Mouse (Mus musculus): ENCODE results near the gene Pum2. TPM values are rescaled to one million over a fixed set of nuclear protein-coding genes. Genes with fewer than 3 reads are reported as not detected.

Pum2 gene
- polyA plus RNA-seq, 1 experiment from 2014 or later, result 39.7 TPM

DNA sequence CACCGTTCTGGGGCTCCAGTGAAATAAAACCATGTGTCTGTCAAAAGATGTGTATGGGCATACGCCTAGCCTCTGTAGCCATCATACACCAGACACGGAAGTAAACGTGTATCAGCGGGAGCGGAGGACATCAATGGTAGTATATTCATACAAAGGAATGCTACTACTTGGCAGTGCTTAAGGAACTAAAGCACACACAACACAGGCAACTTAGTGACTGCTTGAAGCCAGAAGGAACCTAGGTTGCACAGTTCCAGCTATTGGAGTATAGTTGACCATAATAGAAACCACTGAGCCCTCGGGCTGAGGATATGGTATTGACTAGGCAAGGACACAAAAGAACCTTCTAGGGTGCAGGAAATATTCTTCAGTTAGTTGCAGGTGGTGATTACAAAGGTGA lies 124.0 kb downstream of the Pum2 start:
- 89% methylated on average over 7 of the region's 7 CpGs for WGBS
- peaks cover 10% of the 10 kb centered on the region; the same call in 1 of the 2 replicates for H3K36me3 ChIP-seq (ENCODE audit: control insufficient read depth, insufficient read depth, low read length)
- no peak overlapping the region for H3K4me2 ChIP-seq (ENCODE audit: low read length)
- H3K4me1 ChIP-seq (ENCODE audit: control insufficient read depth in 2 of 2, insufficient read depth in 2 of 2, low read length in 2 of 2), result peaks cover 0 to 4% of the 10 kb centered on the region in 2 experiments; a peak in 1 of 4 replicates
- H3K27ac ChIP-seq (replicated peaks in 1 of 2; ENCODE audit: control insufficient read depth in 1 of 2, insufficient read depth in 1 of 2, low read depth in 2 of 2, low read length in 2 of 2), result 0 out of 4 replicates have a peak overlapping the region, but pooled peaks of 1 of the 2 experiments have one; percentile 50
- H3K9me3 ChIP-seq (ENCODE audit: control insufficient read depth, low read length), result no peaks in the 10 kb centered on the region
- H3K4me3 ChIP-seq (ENCODE audit: control insufficient read depth in 1 of 2, insufficient read depth in 1 of 2, low read depth in 1 of 2, low read length in 2 of 2), result no peak overlapping the region
- H3K9ac ChIP-seq (ENCODE audit: low read length), result no peak overlapping the region
- no peaks in the 10 kb centered on the region for H3K27me3 ChIP-seq (ENCODE audit: control insufficient read depth, insufficient read depth, low read length)
- ATAC-seq (ENCODE audit: insufficient number of reproducible peaks, insufficient read depth, low FRiP score, low read depth), result no peak

DNA sequence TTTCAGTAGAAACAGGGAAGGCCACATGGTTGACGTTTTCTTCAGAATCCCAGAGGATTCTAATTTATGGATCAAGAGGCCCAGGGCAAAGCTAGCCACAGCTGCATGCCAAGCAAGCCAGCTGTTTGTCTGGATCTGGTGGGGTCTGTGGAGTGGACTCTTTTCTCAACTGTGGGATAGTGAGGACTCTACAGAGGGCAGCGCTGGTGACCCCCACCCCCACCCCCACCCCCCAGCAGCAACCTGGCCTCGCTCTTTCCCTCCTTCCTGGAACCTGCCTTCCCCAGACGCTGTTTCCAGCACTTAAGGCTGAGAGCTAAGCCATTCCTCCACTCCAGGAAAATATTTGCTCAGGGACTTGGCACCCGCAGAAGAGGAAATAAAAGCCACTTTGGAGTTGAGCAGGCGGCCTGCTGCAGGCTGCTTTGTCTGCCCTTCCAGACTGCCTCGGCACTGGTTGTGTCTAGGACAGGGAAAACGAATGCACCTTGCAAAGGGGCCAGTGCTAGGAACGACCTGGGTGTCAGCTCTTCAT lies 124.6 kb downstream of the Pum2 start:
- peak; percentile 32; the same call in 1 of the 2 replicates for ATAC-seq (ENCODE audit: insufficient number of reproducible peaks, insufficient read depth, low FRiP score, low read depth)
- H3K27ac ChIP-seq (replicated peaks in 1 of 2; ENCODE audit: control insufficient read depth in 1 of 2, insufficient read depth in 1 of 2, low read depth in 2 of 2, low read length in 2 of 2), result peak overlapping the region; percentile 50 to 55
- no peak overlapping the region for H3K9ac ChIP-seq (ENCODE audit: low read length)

More for the DNA sequence above, 124.6 kb downstream of the Pum2 start:
- Histone ChIP-seq H3K4me3 (ENCODE audit: control insufficient read depth in 1 of 2, insufficient read depth in 1 of 2, low read depth in 1 of 2, low read length in 2 of 2) (no peak overlapping the region), H3K4me1 (ENCODE audit: control insufficient read depth in 2 of 2, insufficient read depth in 2 of 2, low read length in 2 of 2) (0 out of 4 replicates have a peak, but pooled peaks cover 0 to 4% of the 10 kb centered on the region in 2 experiments), H3K36me3 (ENCODE audit: control insufficient read depth, insufficient read depth, low read length) (peaks cover 6% of the 10 kb centered on the region; the same call in 1 of the 2 replicates), H3K9me3 (ENCODE audit: control insufficient read depth, low read length) (no peaks in the 10 kb centered on the region), H3K4me2 (ENCODE audit: low read length) (no peak overlapping the region), H3K27me3 (ENCODE audit: control insufficient read depth, insufficient read depth, low read length) (no peaks in the 10 kb centered on the region)
- 44% methylated on average over 9 of the region's 9 CpGs for WGBS

Other genes starting within 250 kb of the Pum2 start
- gene Rhob, start 174.1 kb upstream of the Pum2 start, polyA plus RNA-seq (2014; fragmentation: Nextera tagmentation; extraction: Ambion mirVana), result 50.6 and 56.1 TPM in 2 replicates
- gene Slc7a15, start 75.1 kb upstream of the Pum2 start, polyA plus RNA-seq (2014; fragmentation: Nextera tagmentation; extraction: Ambion mirVana), result not detected in 2 replicates
- gene Sdc1, start 97.2 kb downstream of the Pum2 start, polyA plus RNA-seq (2014; fragmentation: Nextera tagmentation; extraction: Ambion mirVana), result 25.8 and 31.4 TPM in 2 replicates
- gene Laptm4a, start 247.5 kb downstream of the Pum2 start, polyA plus RNA-seq (2014; fragmentation: Nextera tagmentation; extraction: Ambion mirVana), result 190 and 225 TPM in 2 replicates